Mouse (Mus musculus) liver, embryonic 12.5 days (tissue): ENCODE data around the gene Gas2l1. TPM values are rescaled to one million over a fixed set of nuclear protein-coding genes. Genes with fewer than 3 reads are reported as not detected.

Experiments
- ATAC-seq: fragments of 200-750 bp; cut with Nextera tagmentation; 2 replicates; pipeline ENCODE4 v1.8.0; 2017; ENCODE audit warnings: moderate number of reproducible peaks, mild to moderate bottlenecking, moderate library complexity
- H3K27ac ChIP-seq: fragments of 300-500 bp; sonication (generic); 2 replicates; pipeline ENCODE4 v1.5.1; 2016; ENCODE audit warnings: mild to moderate bottlenecking
- H3K27me3 ChIP-seq: fragments of 300-500 bp; sonication (generic); replicated peaks from 2 replicates; pipeline ENCODE4 v1.6.1; 2016; ENCODE audit warnings: mild to moderate bottlenecking, moderate library complexity
- H3K36me3 ChIP-seq: fragments of 300-500 bp; sonication (generic); 2 replicates; pipeline ENCODE4 v1.6.1; 2016; ENCODE audit warnings: mild to moderate bottlenecking, moderate library complexity
- H3K4me1 ChIP-seq: fragments of 300-500 bp; sonication (generic); 2 replicates; pipeline ENCODE4 v1.6.1; 2016
- H3K4me2 ChIP-seq: fragments of 300-500 bp; sonication (generic); 2 replicates; pipeline ENCODE4 v1.6.1; 2016; ENCODE audit warnings: mild to moderate bottlenecking, moderate library complexity
- H3K4me3 ChIP-seq: fragments of 300-500 bp; sonication (generic); 2 replicates; pipeline ENCODE4 v1.5.1; 2016; ENCODE audit warnings: mild to moderate bottlenecking, moderate library complexity
- H3K9ac ChIP-seq: fragments of 300-500 bp; sonication (generic); 2 replicates; pipeline ENCODE4 v1.6.1; 2016; ENCODE audit warnings: mild to moderate bottlenecking, moderate library complexity
- H3K9me3 ChIP-seq: fragments of 300-500 bp; sonication (generic); replicated peaks from 2 replicates; pipeline ENCODE4 v1.6.1; 2016; ENCODE audit warnings: mild to moderate bottlenecking, moderate library complexity
- WGBS: fragments of 180-500 bp; shearing (Covaris S2); methylation state at CpG from one replicate; pipeline ENCODE4 v1.1.7; 2016; ENCODE audit not compliant: insufficient replicate concordance; 5-methylcytosine and 5-hydroxymethylcytosine counted together
- polyA plus RNA-seq: library from polyadenylated mRNA; unstranded; fragments of >200 nt; fragmentation: Nextera tagmentation; extraction: Ambion mirVana; gene quantifications from 2 replicates; pipeline ENCODE4 v1.2.1, GENCODE M21; 2016

Gas2l1 gene
- polyA plus RNA-seq, 1 experiment from 2014 or later, result 37.5 TPM

DNA sequence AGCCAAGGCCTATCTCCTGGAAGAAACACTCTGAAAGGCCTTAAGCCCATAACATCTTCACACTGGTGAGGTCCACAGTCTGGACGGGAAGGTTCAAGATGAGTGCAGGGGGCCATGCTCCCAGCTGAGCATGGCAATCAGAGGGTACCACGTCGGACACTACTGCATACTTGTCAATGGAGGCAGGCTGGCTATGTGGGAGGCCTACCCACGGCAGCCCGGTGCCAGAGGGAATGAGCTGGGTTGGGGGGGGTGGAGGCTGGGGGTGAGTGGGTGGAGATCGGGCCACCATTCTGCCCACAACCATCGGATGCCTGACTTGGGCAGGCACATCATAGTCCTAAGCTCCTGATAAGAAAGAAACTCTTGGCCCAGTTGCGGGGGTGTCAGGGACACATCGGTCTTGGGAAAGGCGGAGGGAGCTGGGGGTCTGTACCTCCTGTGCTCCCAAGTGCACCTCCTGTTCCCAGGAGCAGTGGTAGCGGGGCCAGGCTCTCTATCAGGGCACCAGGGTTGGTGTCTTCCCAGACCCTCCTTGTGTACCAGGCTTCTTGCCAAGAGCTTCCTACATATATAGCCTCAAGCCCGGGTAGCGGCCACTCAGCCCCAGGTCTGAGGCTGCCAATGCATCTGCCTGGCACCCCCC lies 2.1 kb downstream of the Gas2l1 start:
- Histone ChIP-seq H3K4me2 (peak overlapping the region; percentile 100; the same call in 1 of the 2 replicates), H3K4me3 (no peak overlapping the region), H3K36me3 (peaks cover 12% of the 10 kb centered on the region), H3K9ac (no peak overlapping the region), H3K9me3 (no peaks in the 10 kb centered on the region), H3K4me1 (peaks cover 63% of the 10 kb centered on the region), H3K27ac (no peak overlapping the region), H3K27me3 (peaks cover 69% of the 10 kb centered on the region)
- WGBS, result 71% methylated on average over 13 of the region's 13 CpGs
- no peak for ATAC-seq

DNA sequence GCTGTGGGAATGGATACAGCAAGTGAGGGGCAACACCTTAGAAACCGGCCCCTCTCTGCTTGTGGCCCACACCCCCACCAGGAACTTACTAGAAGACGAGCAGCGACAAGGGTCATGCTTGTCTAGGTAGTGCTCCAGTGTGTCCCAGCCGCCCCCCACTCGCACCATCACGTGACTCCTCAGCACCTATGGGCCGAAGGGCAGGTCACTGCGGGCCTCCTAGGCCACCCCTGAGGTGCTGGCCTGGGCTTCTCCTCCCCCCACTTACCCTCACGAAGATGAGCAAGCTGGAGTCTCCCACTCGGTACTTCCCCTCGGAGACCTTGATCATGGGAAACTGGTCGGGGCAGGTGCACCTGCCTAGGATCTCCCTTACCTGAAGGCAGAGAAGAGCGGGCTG lies 2.8 kb downstream of the Gas2l1 start:
- Histone ChIP-seq H3K4me1 (peaks cover 65% of the 10 kb centered on the region), H3K27ac (no peak overlapping the region), H3K4me3 (peak overlapping the region; percentile 47), H3K4me2 (peak overlapping the region; percentile 76), H3K9ac (peak overlapping the region; percentile 41; the same call in 1 of the 2 replicates), H3K9me3 (no peaks in the 10 kb centered on the region), H3K36me3 (peaks cover 10% of the 10 kb centered on the region; the same call in 1 of the 2 replicates), H3K27me3 (peaks cover 76% of the 10 kb centered on the region)
- 42% methylated on average over 13 of the region's 13 CpGs for WGBS
- no peak for ATAC-seq

DNA sequence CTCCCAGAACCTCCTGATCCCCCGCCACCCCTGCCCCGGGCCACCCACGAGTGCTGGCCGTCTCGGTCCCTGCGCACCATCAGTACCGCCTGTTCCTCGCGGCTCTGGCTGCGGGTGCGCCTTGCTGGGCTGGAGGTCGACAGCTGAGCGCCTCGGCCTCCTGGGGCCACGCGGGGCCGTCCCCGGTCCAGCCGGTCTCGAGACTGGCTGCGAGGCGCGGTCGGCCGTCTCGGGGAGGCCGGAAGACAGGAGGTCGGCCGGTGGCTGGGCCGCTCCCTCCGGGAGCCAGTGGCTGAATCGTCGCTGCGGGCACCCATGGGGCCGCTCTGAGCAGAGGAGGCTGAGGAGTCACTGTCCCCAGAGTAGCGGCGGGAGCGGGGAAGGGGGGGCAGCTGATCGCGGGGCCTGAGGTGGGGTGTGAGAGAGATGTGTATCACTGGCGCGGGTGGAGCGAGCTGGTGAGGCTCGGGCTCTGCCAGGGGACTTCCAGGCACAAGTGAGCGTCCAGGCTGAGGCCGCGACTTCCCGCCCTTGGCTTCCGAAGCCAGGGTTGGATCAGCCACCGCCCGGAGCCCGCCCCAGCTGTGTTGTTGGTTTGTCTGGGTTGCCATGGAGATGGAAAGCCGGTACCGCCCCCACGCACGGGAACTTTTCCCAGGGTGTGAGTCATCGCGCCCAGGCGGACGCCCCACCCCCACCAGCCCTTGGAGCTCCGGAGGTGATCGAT lies 3.6 kb downstream of the Gas2l1 start:
- no peak overlapping the region for H3K27ac ChIP-seq
- peaks cover 83% of the 10 kb centered on the region for H3K27me3 ChIP-seq
- no peaks in the 10 kb centered on the region for H3K9me3 ChIP-seq
- peak overlapping the region; percentile 76 for H3K4me2 ChIP-seq
- 8% methylated on average over 62 of the region's 62 CpGs for WGBS
- peak overlapping the region; percentile 56 for H3K9ac ChIP-seq
- H3K4me1 ChIP-seq, result peaks cover 58% of the 10 kb centered on the region
- ATAC-seq, result peak; percentile 22
- peak overlapping the region; percentile 47 for H3K4me3 ChIP-seq
- peaks cover 10% of the 10 kb centered on the region; the same call in 1 of the 2 replicates for H3K36me3 ChIP-seq

DNA sequence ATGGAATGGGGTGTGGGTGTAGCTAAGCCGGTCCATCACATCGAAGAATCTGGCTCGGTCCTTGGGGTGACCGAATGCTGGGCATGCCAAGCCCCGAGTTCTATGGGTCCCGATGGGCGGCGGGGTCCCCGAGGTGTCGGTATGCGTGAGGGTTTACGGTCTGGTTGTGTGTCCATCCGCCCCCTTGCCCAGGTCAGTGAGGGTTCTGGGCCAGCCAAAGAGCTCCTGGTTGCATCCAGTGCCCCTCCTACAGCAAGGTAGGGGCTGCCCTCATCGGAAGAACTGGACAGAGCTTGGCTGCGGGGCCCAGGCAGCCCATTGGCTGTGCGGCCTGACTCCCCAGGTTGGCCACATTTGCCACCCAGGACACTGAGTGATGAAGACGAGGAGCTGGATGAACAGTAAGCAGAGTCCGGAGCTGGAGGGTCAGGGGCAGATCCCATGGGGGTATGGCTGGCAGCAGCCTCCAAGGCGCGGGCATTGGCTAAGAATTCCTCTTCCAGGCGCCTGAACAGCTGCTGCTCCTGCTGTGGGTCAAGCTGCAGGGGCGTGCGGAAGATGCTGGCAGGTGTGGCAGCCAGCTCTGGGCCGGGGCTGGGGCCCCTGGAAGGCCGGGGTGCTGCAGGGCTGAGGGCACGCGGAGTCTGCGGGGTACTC lies 4.2 kb downstream of the Gas2l1 start:
- peaks cover 52% of the 10 kb centered on the region for H3K4me1 ChIP-seq
- peak overlapping the region; percentile 76 for H3K4me2 ChIP-seq
- 65% methylated on average over 28 of the region's 28 CpGs for WGBS
- no peaks in the 10 kb centered on the region for H3K9me3 ChIP-seq
- H3K27me3 ChIP-seq, result peaks cover 90% of the 10 kb centered on the region
- H3K9ac ChIP-seq, result peak overlapping the region; percentile 56
- peaks cover 10% of the 10 kb centered on the region; the same call in 1 of the 2 replicates for H3K36me3 ChIP-seq
- H3K27ac ChIP-seq, result no peak overlapping the region
- ATAC-seq, result no peak
- H3K4me3 ChIP-seq, result peak overlapping the region; percentile 47

DNA sequence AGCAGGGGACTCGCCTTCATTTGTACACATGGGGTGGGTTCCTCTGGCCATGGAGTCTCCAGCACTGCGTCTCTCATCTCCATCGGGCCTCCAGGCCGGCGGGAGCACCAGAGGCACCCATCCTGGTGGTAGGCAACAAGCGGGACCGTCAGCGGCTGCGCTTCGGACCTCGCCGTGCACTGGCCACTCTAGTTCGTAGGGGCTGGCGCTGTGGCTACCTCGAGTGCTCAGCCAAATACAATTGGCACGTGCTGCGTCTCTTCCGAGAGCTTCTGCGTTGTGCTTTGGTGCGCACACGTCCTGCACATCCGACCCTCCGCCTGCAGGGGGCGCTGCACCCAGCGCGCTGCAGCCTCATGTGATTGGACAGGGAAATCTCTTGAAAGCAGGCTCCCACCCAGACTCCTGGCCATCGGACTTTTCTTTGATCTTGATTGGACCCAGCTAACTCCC lies 5.4 kb downstream of the Gas2l1 start:
- no peak overlapping the region for H3K9ac ChIP-seq
- ATAC-seq, result no peak
- peaks cover 10% of the 10 kb centered on the region; the same call in 1 of the 2 replicates for H3K36me3 ChIP-seq
- H3K27me3 ChIP-seq, result peaks cover 100% of the 10 kb centered on the region
- H3K4me1 ChIP-seq, result peaks cover 43% of the 10 kb centered on the region
- no peak overlapping the region for H3K4me3 ChIP-seq
- no peak overlapping the region for H3K27ac ChIP-seq
- no peak overlapping the region for H3K4me2 ChIP-seq
- no peaks in the 10 kb centered on the region for H3K9me3 ChIP-seq
- 9% methylated on average over 27 of the region's 27 CpGs for WGBS

DNA sequence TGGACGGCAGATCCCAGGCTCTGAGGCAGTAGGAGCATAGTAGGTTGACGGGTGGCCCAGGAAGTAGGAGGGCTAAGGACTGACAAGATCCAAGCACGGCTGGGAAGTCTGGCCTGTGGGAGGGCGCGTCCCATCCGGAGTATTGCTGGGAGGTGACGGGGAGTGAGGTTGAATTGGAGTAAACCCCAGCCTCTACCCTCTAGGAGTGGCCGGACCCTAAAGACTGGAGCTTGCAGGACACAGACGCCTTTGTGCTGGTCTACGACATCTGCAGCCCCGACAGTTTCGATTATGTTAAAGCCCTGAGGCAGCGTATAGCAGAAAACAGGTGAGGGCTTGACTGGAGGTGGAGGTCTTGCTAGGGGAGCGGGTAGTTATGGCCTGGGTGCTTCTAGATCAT lies 5.9 kb downstream of the Gas2l1 start:
- Histone ChIP-seq H3K4me2 (no peak overlapping the region), H3K27me3 (peaks cover 95% of the 10 kb centered on the region), H3K4me3 (no peak overlapping the region), H3K9me3 (no peaks in the 10 kb centered on the region), H3K36me3 (peaks cover 10% of the 10 kb centered on the region; the same call in 1 of the 2 replicates), H3K4me1 (peaks cover 38% of the 10 kb centered on the region), H3K9ac (no peak overlapping the region), H3K27ac (no peak overlapping the region)
- 31% methylated on average over 14 of the region's 14 CpGs for WGBS
- no peak for ATAC-seq

DNA sequence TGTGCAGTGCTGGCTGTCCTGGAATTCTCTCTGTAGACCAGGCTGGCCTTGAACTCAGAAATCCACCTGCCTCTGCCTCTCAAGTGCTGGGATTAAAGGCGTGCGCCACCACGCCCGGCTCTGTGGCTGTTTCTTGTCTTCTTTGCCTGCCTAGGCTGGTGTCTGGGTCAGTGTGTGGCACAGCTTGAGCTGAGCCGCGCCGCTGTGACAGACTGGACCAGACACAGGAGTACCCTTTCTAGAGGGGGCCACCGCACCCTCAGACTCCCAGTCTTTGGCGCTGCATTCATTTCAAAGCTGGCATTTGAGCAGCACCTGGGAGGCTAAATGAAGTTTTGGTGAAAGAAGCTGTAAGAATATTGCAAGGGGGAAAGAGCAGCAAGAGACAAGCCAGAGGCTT lies 6.3 kb downstream of the Gas2l1 start:
- Histone ChIP-seq H3K27ac (no peak overlapping the region), H3K36me3 (peaks cover 10% of the 10 kb centered on the region; the same call in 1 of the 2 replicates), H3K27me3 (peaks cover 90% of the 10 kb centered on the region), H3K9me3 (no peaks in the 10 kb centered on the region), H3K4me1 (peaks cover 34% of the 10 kb centered on the region), H3K4me2 (peak overlapping the region; percentile 70; the same call in 1 of the 2 replicates), H3K9ac (no peak overlapping the region), H3K4me3 (no peak overlapping the region)
- 31% methylated on average over 9 of the region's 9 CpGs for WGBS
- ATAC-seq, result no peak

DNA sequence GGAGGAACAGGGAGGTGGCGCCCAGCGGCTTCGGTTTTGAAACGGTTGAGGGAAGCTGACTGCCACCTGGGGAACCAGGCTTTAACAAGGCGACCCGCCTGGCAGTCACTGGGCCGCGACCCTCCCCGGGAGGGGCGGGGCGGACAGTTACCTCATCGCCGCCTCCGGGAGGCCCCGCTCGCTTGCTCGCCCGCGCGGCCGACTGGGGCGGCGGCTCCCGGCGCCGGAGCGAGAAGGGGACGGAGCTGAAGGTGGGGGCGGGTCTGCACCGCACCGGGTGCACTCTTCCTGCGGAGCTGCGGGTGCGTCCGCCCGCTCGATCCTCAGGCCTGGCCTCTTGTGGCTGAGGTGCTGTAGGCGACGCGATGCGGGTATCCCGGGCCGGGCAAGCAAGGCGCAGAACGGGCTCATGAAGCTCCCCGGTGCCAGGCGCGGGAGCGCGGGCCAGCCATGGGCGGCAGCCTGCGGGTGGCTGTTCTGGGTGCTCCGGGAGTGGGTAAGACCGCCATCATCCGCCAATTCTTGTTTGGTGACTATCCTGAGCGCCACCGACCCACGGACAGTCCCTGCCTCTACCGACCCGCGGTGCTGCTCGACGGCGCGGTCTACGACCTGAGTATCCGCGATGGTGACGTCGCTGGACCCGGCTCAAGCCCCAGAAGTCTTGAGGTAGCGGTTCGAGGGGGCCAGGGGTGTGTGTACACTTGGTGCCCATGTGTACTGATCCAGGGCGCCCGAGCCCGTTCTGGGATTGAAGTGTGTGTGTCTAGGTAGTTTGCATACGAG lies 7.1 kb downstream of the Gas2l1 start, which contains the start of gene Rasl10a:
Gene Rasl10a (plus strand): TSS at position 273 of the 786 bp plus-strand sequence.
- WGBS, result 2% methylated on average over 77 of the region's 77 CpGs
- H3K27ac ChIP-seq, result no peak within 1 kb of the TSS
- H3K4me3 ChIP-seq, result peak within 1 kb of the TSS; percentile 47
- H3K4me2 ChIP-seq, result peak within 1 kb of the TSS; percentile 70
- ATAC-seq, result no peak
- H3K4me1 ChIP-seq, result peaks cover 31% of the 10 kb centered on the region
- H3K9me3 ChIP-seq, result no peaks in the 10 kb centered on the region
- H3K27me3 ChIP-seq, result peaks cover 83% of the 10 kb centered on the region
- 0 out of 2 replicates have a peak within 1 kb of the TSS, but pooled peaks have one; percentile 25 for H3K9ac ChIP-seq
- peaks cover 10% of the 10 kb centered on the region; the same call in 1 of the 2 replicates for H3K36me3 ChIP-seq

DNA sequence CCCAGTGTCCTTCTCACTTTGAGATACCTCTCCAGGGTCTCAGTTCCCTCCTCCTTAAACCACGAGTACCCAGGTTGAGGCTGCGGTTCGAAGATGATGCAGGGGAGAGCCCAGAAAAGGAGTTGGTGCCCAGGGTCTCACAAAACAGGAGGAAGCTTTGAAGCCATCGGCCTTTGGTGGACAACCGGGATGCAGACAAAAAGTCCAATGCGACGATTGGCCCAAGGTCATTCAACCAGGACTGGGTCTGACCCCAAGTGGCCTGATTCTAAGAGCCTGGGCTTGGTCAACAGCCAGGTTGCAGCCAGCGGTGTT lies 7.6 kb downstream of the Gas2l1 start:
- Histone ChIP-seq H3K27ac (no peak overlapping the region), H3K36me3 (peaks cover 10% of the 10 kb centered on the region; the same call in 1 of the 2 replicates), H3K9me3 (no peaks in the 10 kb centered on the region), H3K27me3 (peaks cover 77% of the 10 kb centered on the region), H3K4me1 (peaks cover 26% of the 10 kb centered on the region), H3K4me2 (peak overlapping the region; percentile 70), H3K4me3 (peak overlapping the region; percentile 47), H3K9ac (no peak overlapping the region)
- no peak for ATAC-seq
- WGBS, result 18% methylated on average over 8 of the region's 8 CpGs

DNA sequence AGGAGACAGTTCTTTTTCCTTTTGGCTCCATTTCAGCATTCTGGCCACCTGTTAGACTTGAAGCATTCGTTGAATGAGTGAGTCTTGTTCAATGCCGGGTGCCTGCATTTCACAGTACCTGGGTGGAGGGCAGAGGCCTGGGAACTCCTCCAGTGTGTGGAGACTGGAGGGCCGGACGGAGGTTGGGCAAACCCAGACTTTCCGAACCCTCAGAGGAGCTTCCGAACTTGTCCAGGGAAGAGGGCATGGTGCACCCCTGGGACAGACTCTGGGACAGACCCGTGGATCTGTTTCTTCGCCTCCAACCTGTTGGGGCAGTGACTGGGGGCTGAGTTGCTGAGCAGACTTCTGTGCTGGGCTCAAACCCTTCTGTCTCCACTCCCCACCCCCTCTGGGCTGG lies 8.1 kb downstream of the Gas2l1 start:
- Histone ChIP-seq H3K27ac (no peak overlapping the region), H3K4me2 (no peak overlapping the region), H3K27me3 (peaks cover 73% of the 10 kb centered on the region), H3K36me3 (peaks cover 7% of the 10 kb centered on the region; the same call in 1 of the 2 replicates), H3K4me3 (no peak overlapping the region), H3K9me3 (no peaks in the 10 kb centered on the region), H3K4me1 (peaks cover 21% of the 10 kb centered on the region), H3K9ac (no peak overlapping the region)
- ATAC-seq, result no peak
- WGBS, result 61% methylated on average over 8 of the region's 8 CpGs
